22 mouse cellular contexts compared by ENCODE assay signal in genomic region chr10:68784463-68784862, GRCm38 (mm10).
"Had no signal": no experiment of that assay in that cellular context is flagged by ENCODE, and none has a peak within 500 bp of the region (broad histone marks: within the 10 kb centered on the region; RNA-seq: fewer than 3 reads in every experiment).

No protein-coding gene starts in this region.

- H3K4me1 ChIP-seq: megakaryocyte, embryonic 14.5 days; midbrain, embryonic 12.5 days; neural tube, embryonic 13.5 days; neural tube, embryonic 15.5 days had no signal

- ATAC-seq: liver, postnatal 0 days; lung, postnatal 0 days; midbrain, embryonic 16.5 days had no signal

- H3K27ac ChIP-seq: lung, embryonic 15.5 days; macrophage; midbrain, embryonic 12.5 days; neural tube, embryonic 13.5 days; neural tube, embryonic 15.5 days had no signal

- H3K27me3 ChIP-seq: lung, embryonic 15.5 days; megakaryocyte, embryonic 14.5 days; midbrain, embryonic 12.5 days; neural tube, embryonic 13.5 days; neural tube, embryonic 15.5 days had no signal

- H3K36me3 ChIP-seq: lung, embryonic 15.5 days; midbrain, embryonic 12.5 days; neural tube, embryonic 13.5 days; neural tube, embryonic 15.5 days had no signal

- H3K4me3 ChIP-seq: lung, embryonic 15.5 days; megakaryocyte, embryonic 14.5 days; midbrain, embryonic 12.5 days; myocyte; neural tube, embryonic 13.5 days; neural tube, embryonic 15.5 days had no signal

- DNase-seq: liver, postnatal 0 days; lung, adult 2 months; lung, postnatal 14 days; lung, postnatal 36 days; midbrain, embryonic 14.5 days; retina, postnatal 1 day; right cerebral cortex, adult 18-20 months; right cerebral cortex, postnatal 25 days; right cerebral cortex, postnatal 4 days; spleen, adult 18-20 months; thymus, adult 18-20 months; thymus, postnatal 14 days; thymus, postnatal 36 days had no signal

- H3K9me3 ChIP-seq: lung, embryonic 15.5 days; midbrain, embryonic 12.5 days; neural tube, embryonic 13.5 days; neural tube, embryonic 15.5 days had no signal
